Mouse (Mus musculus) urinary bladder, postnatal 4 days (tissue): Measurements from ENCODE around the gene Smarca4.
A peak's percentile ranks its signal among the peaks of the same experiment; 100 is the strongest.

Experiments
- DNase-seq, 2 experiments: peaks; one replicate each; pipeline ENCODE4 v3.0.0; 2021 to 2022; ENCODE audit warnings: low spot score in 2 of 2

The Smarca4 gene

DNA sequence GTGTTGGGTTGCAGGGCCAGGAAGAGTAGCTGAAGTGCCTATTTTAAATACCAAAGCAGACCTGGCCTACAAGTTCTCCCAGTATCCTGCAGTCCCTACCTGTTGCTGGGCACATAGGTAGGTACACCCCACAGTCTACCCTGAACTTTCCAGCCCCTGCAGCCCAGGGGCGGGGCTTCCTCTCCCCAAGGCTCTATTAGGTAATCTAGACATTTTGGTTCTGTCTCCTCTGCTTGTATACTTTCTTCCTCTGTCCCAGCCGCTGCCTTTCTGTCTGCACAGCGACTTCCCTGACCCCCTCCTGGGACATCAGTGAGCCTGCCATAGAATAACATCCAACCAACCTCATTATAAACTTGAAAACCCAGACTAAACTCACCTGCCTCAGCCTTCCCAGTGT, 134.4 kb downstream of the Smarca4 start:
- no peak for DNase-seq

DNA sequence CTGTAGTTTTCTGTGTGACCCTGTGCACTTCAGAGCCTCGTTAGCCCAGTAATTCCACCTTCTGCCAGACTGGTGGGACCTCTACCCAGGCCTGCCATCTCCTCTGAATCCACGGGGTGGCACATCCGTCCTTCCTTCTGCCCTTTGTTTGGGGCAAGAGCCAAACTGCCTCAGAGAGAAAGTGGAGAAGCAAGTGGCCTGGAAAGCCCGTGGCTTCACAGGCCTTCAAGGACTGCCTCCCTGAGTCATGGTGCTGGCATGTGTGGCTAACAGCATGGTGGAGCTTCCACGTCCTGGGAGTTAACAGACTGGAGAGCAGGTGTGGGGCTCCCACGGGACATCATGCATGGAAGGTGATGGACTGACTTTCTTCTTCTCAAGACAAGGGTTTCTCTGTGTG, 135.4 kb downstream of the Smarca4 start:
- no peak for DNase-seq

DNA sequence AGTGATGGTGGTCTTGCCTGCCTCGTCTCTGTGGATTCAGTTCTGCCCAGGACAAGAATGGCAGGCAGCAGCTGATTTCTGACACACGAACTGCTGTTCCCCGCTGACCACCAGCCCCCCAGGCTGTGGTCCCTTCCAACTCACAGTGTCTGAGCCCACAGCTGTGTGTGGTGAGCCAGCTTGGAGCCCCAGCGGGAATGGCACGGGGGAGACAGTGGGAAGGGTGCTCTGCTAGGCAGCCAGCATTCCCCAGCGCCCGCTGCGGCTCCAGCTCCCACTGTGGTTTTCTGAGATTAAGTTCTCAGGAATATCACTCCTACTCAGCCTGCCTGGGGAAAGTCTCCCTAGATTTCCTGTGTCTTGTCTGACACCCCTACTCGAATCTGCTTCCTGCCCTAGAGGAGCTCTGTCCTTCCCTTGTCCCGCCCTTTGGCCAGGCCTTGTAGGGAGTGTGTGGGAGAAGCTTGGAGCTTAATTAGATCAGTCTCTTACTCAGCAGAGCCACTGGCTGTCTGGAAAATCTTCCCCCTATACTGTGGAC, 136.4 kb downstream of the Smarca4 start:
- peak; percentile 71 for DNase-seq
